In genomic region chr8:106935324-106935869, GRCm38 (mm10) we compare ENCODE assay signal across 8 mouse cellular contexts. TPM values are rescaled to one million over a fixed set of nuclear protein-coding genes. Genes with fewer than 3 reads are reported as not detected.
DNase-seq lines count a peak whose midpoint lies in the region; ATAC-seq and TF ChIP-seq lines count a peak whose summit lies in the region.

Sntb2 (plus strand) TSS chr8:106935750.

- WGBS in heart, embryonic 14.5 days = under 1% methylated on average over 37 of the region's 41 CpGs
- WGBS in liver, embryonic 13.5 days (ENCODE audit: insufficient replicate concordance) = 0% methylated on average over 39 of the region's 41 CpGs
- WGBS in stomach, embryonic 16.5 days = 1% methylated on average over 40 of the region's 41 CpGs

- peak within 1 kb of the TSS; percentile 95 for H3K9ac ChIP-seq in heart, embryonic 14.5 days (ENCODE audit: low read length)
- H3K9ac ChIP-seq in liver, embryonic 13.5 days = peak within 1 kb of the TSS; percentile 77
- peak within 1 kb of the TSS; percentile 90 for H3K9ac ChIP-seq in stomach, embryonic 16.5 days (ENCODE audit: low read length)

- H3K36me3 ChIP-seq in heart, embryonic 14.5 days (ENCODE audit: control insufficient read depth, insufficient read depth, low read length) = no peaks in the 10 kb centered on the region
- H3K36me3 ChIP-seq in liver, embryonic 13.5 days = no peaks in the 10 kb centered on the region
- H3K36me3 ChIP-seq in stomach, embryonic 16.5 days (ENCODE audit: control insufficient read depth, insufficient read depth, low read length) = no peaks in the 10 kb centered on the region

- no peaks in the 10 kb centered on the region for H3K27me3 ChIP-seq in heart, embryonic 14.5 days (ENCODE audit: control insufficient read depth, insufficient read depth, low read length)
- peaks cover 50% of the 10 kb centered on the region for H3K27me3 ChIP-seq in liver, embryonic 13.5 days
- no peaks in the 10 kb centered on the region for H3K27me3 ChIP-seq in stomach, embryonic 16.5 days (ENCODE audit: control insufficient read depth, insufficient read depth, low read length)

- H3K4me2 ChIP-seq in heart, embryonic 14.5 days (ENCODE audit: low read length) = peak within 1 kb of the TSS; percentile 95
- H3K4me2 ChIP-seq in liver, embryonic 13.5 days = peak within 1 kb of the TSS; percentile 94
- peak within 1 kb of the TSS; percentile 68 for H3K4me2 ChIP-seq in stomach, embryonic 16.5 days (ENCODE audit: low read depth, low read length)

- DNase-seq in B cell, adult 2 months = peak; percentile 91
- peak; percentile 97 for DNase-seq in kidney, postnatal 14 days
- peak; percentile 74 for DNase-seq in liver, embryonic 13.5 days
- DNase-seq in neural tube, embryonic 10.5 days (ENCODE audit: extremely low spot score, low spot score) = peak; percentile 98

- no peak for TF ChIP-seq CTCF in bone marrow macrophage, adult 2 months (IDR thresholded peaks at IDR 0.05; ENCODE audit: low read depth, low read length)
- TF ChIP-seq CTCF in embryonic fibroblast, embryonic 13.5 days (IDR thresholded peaks at IDR 0.05; ENCODE audit: borderline replicate concordance, insufficient read depth, low read length) = no peak

- peak within 1 kb of the TSS; percentile 93 for H3K4me3 ChIP-seq in bone marrow macrophage, adult 2 months (ENCODE audit: insufficient read depth, low read length)
- H3K4me3 ChIP-seq in embryonic fibroblast, embryonic 13.5 days (ENCODE audit: insufficient read depth, low read length) = peak within 1 kb of the TSS; percentile 94
- H3K4me3 ChIP-seq in heart, embryonic 14.5 days (ENCODE audit: control insufficient read depth in 1 of 2, insufficient read depth in 1 of 2, low read depth in 1 of 2, low read length in 2 of 2) = peak within 1 kb of the TSS; percentile 94 to 97
- peak within 1 kb of the TSS; percentile 73 for H3K4me3 ChIP-seq in liver, embryonic 13.5 days (replicated peaks)
- H3K4me3 ChIP-seq in stomach, embryonic 16.5 days (replicated peaks; ENCODE audit: low read length) = peak within 1 kb of the TSS; percentile 73

- TF ChIP-seq POLR2A in bone marrow macrophage, adult 2 months (IDR thresholded peaks at IDR 0.05; ENCODE audit: borderline replicate concordance, low read depth, low read length) = no peak
- peak; percentile 87 for TF ChIP-seq POLR2A in embryonic fibroblast, embryonic 13.5 days (IDR thresholded peaks at IDR 0.05; ENCODE audit: low read depth, low read length)

- no peaks in the 10 kb centered on the region for H3K9me3 ChIP-seq in heart, embryonic 14.5 days (ENCODE audit: control insufficient read depth, low read length)
- no peaks in the 10 kb centered on the region for H3K9me3 ChIP-seq in liver, embryonic 13.5 days (replicated peaks)
- H3K9me3 ChIP-seq in stomach, embryonic 16.5 days (replicated peaks; ENCODE audit: control insufficient read depth, low read length) = no peaks in the 10 kb centered on the region

- H3K27ac ChIP-seq in bone marrow macrophage, adult 2 months (ENCODE audit: insufficient read depth, low read depth, low read length) = peak within 1 kb of the TSS; percentile 66
- H3K27ac ChIP-seq in embryonic fibroblast, embryonic 13.5 days (ENCODE audit: insufficient read depth, low read length) = peak within 1 kb of the TSS; percentile 76
- H3K27ac ChIP-seq in heart, embryonic 14.5 days (replicated peaks in 1 of 2; ENCODE audit: control insufficient read depth in 1 of 2, insufficient read depth in 1 of 2, low read depth in 2 of 2, low read length in 2 of 2) = peak within 1 kb of the TSS; percentile 75 to 90
- peak within 1 kb of the TSS; percentile 23; the same call in 1 of the 2 replicates for H3K27ac ChIP-seq in liver, embryonic 13.5 days
- peak within 1 kb of the TSS; percentile 94 for H3K27ac ChIP-seq in stomach, embryonic 16.5 days (ENCODE audit: low read length)

- H3K4me1 ChIP-seq in bone marrow macrophage, adult 2 months (ENCODE audit: control insufficient read depth, insufficient read depth, low read length) = peaks cover 29% of the 10 kb centered on the region
- peaks cover 13% of the 10 kb centered on the region for H3K4me1 ChIP-seq in embryonic fibroblast, embryonic 13.5 days (ENCODE audit: control insufficient read depth, insufficient read depth, low read length)
- peaks cover 8 to 21% of the 10 kb centered on the region in 2 experiments for H3K4me1 ChIP-seq in heart, embryonic 14.5 days (ENCODE audit: control insufficient read depth in 2 of 2, insufficient read depth in 2 of 2, low read length in 2 of 2)
- peaks cover 40% of the 10 kb centered on the region for H3K4me1 ChIP-seq in liver, embryonic 13.5 days (replicated peaks)
- peaks cover 16% of the 10 kb centered on the region for H3K4me1 ChIP-seq in stomach, embryonic 16.5 days (ENCODE audit: control insufficient read depth, insufficient read depth, low read length)

- ATAC-seq in heart, embryonic 14.5 days (ENCODE audit: insufficient number of reproducible peaks, insufficient read depth, low FRiP score, low read depth) = peak; percentile 84
- ATAC-seq in liver, embryonic 13.5 days (ENCODE audit: low read depth) = peak; percentile 76
- peak; percentile 87 for ATAC-seq in stomach, embryonic 16.5 days (ENCODE audit: insufficient read depth, low FRiP score)

RNA-seq across cellular contexts. Expression of gene Sntb2, which starts in this region (rescaled TPM):
- 11.4 and 13.7 TPM in 2 replicates for polyA plus RNA-seq in bone marrow macrophage, adult 2 months (2012; ENCODE audit: insufficient read depth, insufficient read length, missing spikeins)
- 18.9 and 23.3 TPM in 2 replicates for polyA plus RNA-seq in embryonic fibroblast, embryonic 13.5 days (2011; ENCODE audit: insufficient read length, low read depth, missing spikeins)
- polyA plus RNA-seq in heart, embryonic 14.5 days (2014; fragmentation: Nextera tagmentation; extraction: Ambion mirVana) = 15.0 and 15.4 TPM in 2 replicates
- 1.4 and 1.6 TPM in 2 replicates for polyA plus RNA-seq in liver, embryonic 13.5 days (2015; fragmentation: Nextera tagmentation; extraction: Ambion mirVana)
- polyA plus RNA-seq in stomach, embryonic 16.5 days (2015; fragmentation: Nextera tagmentation; extraction: Ambion mirVana) = 8.7 and 11.8 TPM in 2 replicates

Comparison
In these comparisons a context has a peak if more than half of its experiments do, and no peak if none do; other contexts are left out.
1. Peak in every context shown above with its lines: DNase-seq, ATAC-seq, H3K4me3 ChIP-seq and H3K27ac ChIP-seq.
2. H3K27ac ChIP-seq: peak in every context shown above with its lines; median percentile 94 in stomach, embryonic 16.5 days; 82 in heart, embryonic 14.5 days; 76 in embryonic fibroblast, embryonic 13.5 days; 66 in bone marrow macrophage, adult 2 months; 23 in liver, embryonic 13.5 days.